Mouse (Mus musculus): ENCODE measurements at regions not wholly inside any gene's neighbourhood (a gene's known extent, or its start where the extent isn't known, plus 50 kb on each side); places are given as distances from the start of the nearest gene placed in this dataset.

DNA sequence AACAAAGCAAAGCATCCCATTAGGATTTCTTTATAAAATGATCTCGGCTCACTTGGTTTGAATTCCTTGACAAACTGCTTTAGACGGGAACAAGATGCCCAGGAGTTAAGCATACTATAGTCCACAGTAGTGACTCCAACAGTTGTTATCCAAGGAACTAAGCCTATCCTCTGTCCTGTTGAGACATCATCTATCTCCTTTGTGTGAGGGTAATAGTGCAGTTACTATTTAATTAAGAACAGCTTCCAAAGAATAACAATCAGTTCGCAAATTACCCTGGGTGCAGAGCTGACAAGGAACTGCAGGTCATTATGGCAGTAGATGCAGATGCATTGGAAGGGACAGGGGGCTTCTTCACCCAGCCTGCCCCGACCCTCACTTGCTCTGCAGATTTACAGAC is 115.7 kb upstream of the Slc24a5 start:
- H3K4me2 ChIP-seq (ENCODE audit: low read depth, low read length), result no peak overlapping the region
- no peaks in the 10 kb centered on the region for H3K27me3 ChIP-seq (ENCODE audit: control insufficient read depth, insufficient read depth, low read length)
- no peak overlapping the region for H3K27ac ChIP-seq (ENCODE audit: low read length)
- H3K36me3 ChIP-seq (ENCODE audit: control insufficient read depth, insufficient read depth), result no peaks in the 10 kb centered on the region
- WGBS, result 66% methylated on average over 4 of the region's 4 CpGs
- no peak for ATAC-seq (replicated peaks; ENCODE audit: extremely low read depth, insufficient read depth, low FRiP score)
- no peak overlapping the region for H3K9ac ChIP-seq (ENCODE audit: low read length)
- peaks cover 4% of the 10 kb centered on the region for H3K4me1 ChIP-seq (ENCODE audit: control insufficient read depth, insufficient read depth, low read length)
- no peaks in the 10 kb centered on the region for H3K9me3 ChIP-seq (replicated peaks; ENCODE audit: control insufficient read depth, low read length)
- H3K4me3 ChIP-seq (ENCODE audit: low read length), result no peak overlapping the region

DNA sequence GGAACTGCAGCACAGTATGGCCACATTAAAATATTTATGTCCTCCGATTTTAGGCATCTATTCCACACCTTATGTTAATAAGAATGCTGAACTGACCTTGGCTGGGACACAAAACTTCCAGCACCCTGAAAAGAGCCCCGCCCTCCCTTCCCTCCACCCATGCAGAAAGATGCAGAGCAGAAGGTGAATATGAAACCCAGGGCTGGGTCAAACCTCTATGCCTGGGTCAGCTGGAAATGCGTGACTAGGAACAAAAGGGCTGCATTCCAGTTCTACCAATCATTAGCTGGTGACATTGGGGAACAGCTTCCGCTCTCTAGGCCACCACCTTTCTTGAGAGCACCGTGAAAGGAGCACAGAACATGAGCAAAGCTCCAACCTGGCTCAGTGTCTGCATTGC is 114.9 kb upstream of the Slc24a5 start:
- Histone ChIP-seq H3K4me1 (ENCODE audit: control insufficient read depth, insufficient read depth, low read length) (peaks cover 4% of the 10 kb centered on the region), H3K27ac (ENCODE audit: low read length) (no peak overlapping the region), H3K9ac (ENCODE audit: low read length) (no peak overlapping the region), H3K4me3 (ENCODE audit: low read length) (no peak overlapping the region), H3K36me3 (ENCODE audit: control insufficient read depth, insufficient read depth) (no peaks in the 10 kb centered on the region), H3K27me3 (ENCODE audit: control insufficient read depth, insufficient read depth, low read length) (no peaks in the 10 kb centered on the region), H3K9me3 (replicated peaks; ENCODE audit: control insufficient read depth, low read length) (no peaks in the 10 kb centered on the region), H3K4me2 (ENCODE audit: low read depth, low read length) (no peak overlapping the region)
- ATAC-seq (replicated peaks; ENCODE audit: extremely low read depth, insufficient read depth, low FRiP score), result no peak
- 72% methylated on average over 5 of the region's 5 CpGs for WGBS

- Histone ChIP-seq H3K9ac (ENCODE audit: low read length) (no peak overlapping the region), H3K9me3 (replicated peaks; ENCODE audit: control insufficient read depth, low read length) (no peaks in the 10 kb centered on the region), H3K4me3 (ENCODE audit: low read length) (no peak overlapping the region), H3K27me3 (ENCODE audit: control insufficient read depth, insufficient read depth, low read length) (no peaks in the 10 kb centered on the region), H3K27ac (ENCODE audit: low read length) (no peak overlapping the region), H3K36me3 (ENCODE audit: control insufficient read depth, insufficient read depth) (no peaks in the 10 kb centered on the region), H3K4me1 (ENCODE audit: control insufficient read depth, insufficient read depth, low read length) (0 out of 2 replicates have a peak, but pooled peaks cover 2% of the 10 kb centered on the region), H3K4me2 (ENCODE audit: low read depth, low read length) (no peak overlapping the region)
- ATAC-seq (replicated peaks; ENCODE audit: extremely low read depth, insufficient read depth, low FRiP score), result no peak
- 45% methylated on average over 7 of the region's 7 CpGs for WGBS
Measured at GRCm38 (mm10) chr2:124955843-124956242, 112.1 kb upstream of the Slc24a5 start.

DNA sequence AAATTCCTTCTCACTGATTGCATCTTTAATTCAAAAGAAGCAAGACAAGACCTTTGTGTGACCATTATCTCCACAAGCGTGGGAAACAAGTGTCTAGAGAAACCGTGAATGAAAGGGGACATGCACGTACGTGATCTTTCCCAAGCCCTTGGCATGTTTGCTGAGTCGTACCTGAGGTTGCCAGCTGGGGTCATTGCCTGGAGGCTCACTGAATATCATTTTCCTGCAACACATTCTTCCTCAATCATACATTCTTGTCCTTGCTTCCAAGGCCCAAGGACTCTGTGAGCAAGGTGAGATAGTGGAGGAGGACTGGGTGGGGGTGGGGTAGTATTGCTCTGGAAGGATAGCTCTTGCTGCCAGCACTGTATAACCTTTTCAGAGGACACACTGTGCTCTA is 108.5 kb upstream of the Slc24a5 start:
- no peaks in the 10 kb centered on the region for H3K9me3 ChIP-seq (replicated peaks; ENCODE audit: control insufficient read depth, low read length)
- H3K4me3 ChIP-seq (ENCODE audit: low read length), result no peak overlapping the region
- WGBS, result 73% methylated on average over 5 of the region's 5 CpGs
- no peak overlapping the region for H3K4me2 ChIP-seq (ENCODE audit: low read depth, low read length)
- H3K27ac ChIP-seq (ENCODE audit: low read length), result no peak overlapping the region
- H3K4me1 ChIP-seq (ENCODE audit: control insufficient read depth, insufficient read depth, low read length), result 0 out of 2 replicates have a peak, but pooled peaks cover 2% of the 10 kb centered on the region
- no peak overlapping the region for H3K9ac ChIP-seq (ENCODE audit: low read length)
- no peaks in the 10 kb centered on the region for H3K27me3 ChIP-seq (ENCODE audit: control insufficient read depth, insufficient read depth, low read length)
- ATAC-seq (replicated peaks; ENCODE audit: extremely low read depth, insufficient read depth, low FRiP score), result no peak
- no peaks in the 10 kb centered on the region for H3K36me3 ChIP-seq (ENCODE audit: control insufficient read depth, insufficient read depth)

- no peak overlapping the region for H3K4me3 ChIP-seq (ENCODE audit: low read length)
- no peaks in the 10 kb centered on the region for H3K4me1 ChIP-seq (ENCODE audit: control insufficient read depth, insufficient read depth, low read length)
- no peak overlapping the region for H3K4me2 ChIP-seq (ENCODE audit: low read depth, low read length)
- ATAC-seq (replicated peaks; ENCODE audit: extremely low read depth, insufficient read depth, low FRiP score), result no peak
- WGBS, result 57% methylated on average over 17 of the region's 17 CpGs
- no peaks in the 10 kb centered on the region for H3K27me3 ChIP-seq (ENCODE audit: control insufficient read depth, insufficient read depth, low read length)
- no peak overlapping the region for H3K27ac ChIP-seq (ENCODE audit: low read length)
- H3K9me3 ChIP-seq (replicated peaks; ENCODE audit: control insufficient read depth, low read length), result no peaks in the 10 kb centered on the region
- no peak overlapping the region for H3K9ac ChIP-seq (ENCODE audit: low read length)
- H3K36me3 ChIP-seq (ENCODE audit: control insufficient read depth, insufficient read depth), result no peaks in the 10 kb centered on the region
Measured at GRCm38 (mm10) chr2:124971826-124972749, 95.8 kb upstream of the Slc24a5 start.

DNA sequence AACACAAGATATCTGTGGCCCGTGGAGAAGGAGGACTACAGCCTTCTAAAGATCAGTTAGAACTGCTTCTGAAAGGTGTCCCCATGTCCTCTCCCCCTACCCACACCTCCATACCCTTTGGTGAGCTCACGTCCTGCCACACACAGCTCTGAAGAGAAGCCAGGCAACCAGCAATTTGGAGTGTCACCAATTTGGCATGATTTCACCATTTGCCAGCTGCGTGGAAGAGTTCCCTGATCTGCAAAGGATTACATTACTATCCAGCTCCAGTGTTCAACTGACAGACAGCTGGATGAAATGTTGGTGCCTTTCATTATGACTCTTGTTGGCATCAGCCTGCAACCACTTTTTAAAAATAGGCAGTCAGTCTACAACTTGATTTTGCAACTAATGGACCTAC is 92.8 kb upstream of the Slc24a5 start:
- WGBS, result 55% methylated on average over 3 of the region's 3 CpGs
- Histone ChIP-seq H3K4me2 (ENCODE audit: low read depth, low read length) (no peak overlapping the region), H3K4me1 (ENCODE audit: control insufficient read depth, insufficient read depth, low read length) (no peaks in the 10 kb centered on the region), H3K4me3 (ENCODE audit: low read length) (no peak overlapping the region), H3K36me3 (ENCODE audit: control insufficient read depth, insufficient read depth) (no peaks in the 10 kb centered on the region), H3K9ac (ENCODE audit: low read length) (no peak overlapping the region), H3K9me3 (replicated peaks; ENCODE audit: control insufficient read depth, low read length) (no peaks in the 10 kb centered on the region), H3K27me3 (ENCODE audit: control insufficient read depth, insufficient read depth, low read length) (no peaks in the 10 kb centered on the region), H3K27ac (ENCODE audit: low read length) (no peak overlapping the region)
- no peak for ATAC-seq (replicated peaks; ENCODE audit: extremely low read depth, insufficient read depth, low FRiP score)

DNA sequence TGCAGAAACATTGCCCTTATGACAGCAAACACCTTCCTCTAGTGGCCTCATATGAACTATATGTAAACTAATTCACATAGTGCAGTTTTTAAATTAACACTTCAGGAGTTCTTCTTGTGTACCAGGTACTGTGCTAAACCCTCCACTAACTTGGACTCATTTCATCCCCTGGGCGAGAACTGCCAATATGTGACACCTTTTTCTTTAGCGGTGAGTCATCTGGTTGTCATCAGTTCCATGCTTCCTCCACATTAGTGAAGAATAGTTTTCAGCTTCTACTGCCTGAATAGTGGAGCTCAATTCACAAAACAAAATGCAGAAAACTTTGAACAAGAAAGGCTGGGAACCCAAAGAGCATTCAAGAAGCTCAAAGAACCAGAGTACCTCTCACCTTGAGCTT is 76.9 kb upstream of the Slc24a5 start:
- Histone ChIP-seq H3K9me3 (replicated peaks; ENCODE audit: control insufficient read depth, low read length) (no peaks in the 10 kb centered on the region), H3K4me3 (ENCODE audit: low read length) (no peak overlapping the region), H3K4me1 (ENCODE audit: control insufficient read depth, insufficient read depth, low read length) (no peaks in the 10 kb centered on the region), H3K9ac (ENCODE audit: low read length) (no peak overlapping the region), H3K4me2 (ENCODE audit: low read depth, low read length) (no peak overlapping the region), H3K27ac (ENCODE audit: low read length) (no peak overlapping the region), H3K27me3 (ENCODE audit: control insufficient read depth, insufficient read depth, low read length) (no peaks in the 10 kb centered on the region), H3K36me3 (ENCODE audit: control insufficient read depth, insufficient read depth) (no peaks in the 10 kb centered on the region)
- ATAC-seq (replicated peaks; ENCODE audit: extremely low read depth, insufficient read depth, low FRiP score), result no peak
- 71% methylated on average over 2 of the region's 2 CpGs for WGBS

- no peak overlapping the region for H3K9ac ChIP-seq (ENCODE audit: low read length)
- 33% methylated on average over 1 of the region's 1 CpGs for WGBS
- ATAC-seq (replicated peaks; ENCODE audit: extremely low read depth, insufficient read depth, low FRiP score), result no peak
Measured at GRCm38 (mm10) chr2:125015007-125015406, 52.9 kb upstream of the Slc24a5 start.

DNA sequence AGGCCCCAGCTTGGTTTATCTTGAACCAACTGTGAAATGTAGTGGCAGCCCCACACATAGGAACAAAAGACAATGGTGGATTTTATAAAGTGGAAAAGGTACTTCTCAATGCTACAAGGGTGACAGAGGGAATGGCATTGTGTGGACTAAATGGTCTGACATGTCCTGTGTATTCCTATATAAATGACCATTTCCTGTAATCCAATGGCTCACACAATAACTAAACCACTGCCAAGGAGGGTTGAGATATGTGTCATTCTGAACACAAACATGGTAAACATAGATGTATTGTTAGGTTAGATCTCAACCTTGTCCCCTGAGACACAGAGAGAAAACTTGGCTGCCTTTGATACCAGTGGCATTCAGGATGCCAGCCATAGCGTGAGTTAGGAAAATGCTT is 51.0 kb upstream of the Slc24a5 start:
- Histone ChIP-seq H3K27me3 (ENCODE audit: control insufficient read depth, insufficient read depth, low read length) (no peaks in the 10 kb centered on the region), H3K4me2 (ENCODE audit: low read depth, low read length) (no peak overlapping the region), H3K36me3 (ENCODE audit: control insufficient read depth, insufficient read depth) (no peaks in the 10 kb centered on the region), H3K4me3 (ENCODE audit: low read length) (no peak overlapping the region), H3K9me3 (replicated peaks; ENCODE audit: control insufficient read depth, low read length) (no peaks in the 10 kb centered on the region), H3K9ac (ENCODE audit: low read length) (no peak overlapping the region), H3K27ac (ENCODE audit: low read length) (no peak overlapping the region), H3K4me1 (ENCODE audit: control insufficient read depth, insufficient read depth, low read length) (no peaks in the 10 kb centered on the region)
- ATAC-seq (replicated peaks; ENCODE audit: extremely low read depth, insufficient read depth, low FRiP score), result no peak
- WGBS, result 67% methylated on average over 1 of the region's 1 CpGs

More at GRCm38 (mm10) chr2:125015007-125015406, 52.9 kb upstream of the Slc24a5 start:
- Histone ChIP-seq H3K27me3 (ENCODE audit: control insufficient read depth, insufficient read depth, low read length) (no peaks in the 10 kb centered on the region), H3K4me2 (ENCODE audit: low read depth, low read length) (no peak overlapping the region), H3K4me1 (ENCODE audit: control insufficient read depth, insufficient read depth, low read length) (no peaks in the 10 kb centered on the region), H3K27ac (ENCODE audit: low read length) (no peak overlapping the region), H3K36me3 (ENCODE audit: control insufficient read depth, insufficient read depth) (no peaks in the 10 kb centered on the region), H3K9me3 (replicated peaks; ENCODE audit: control insufficient read depth, low read length) (no peaks in the 10 kb centered on the region), H3K4me3 (ENCODE audit: low read length) (no peak overlapping the region)

Data from heart, embryonic 16.5 days (tissue).